Mouse (Mus musculus) myocyte (in vitro differentiated cells): ENCODE data around the gene Slc12a7.

Experiments
- CEBPB ChIP-seq: IDR thresholded peaks from 2 replicates; pipeline ENCODE4 v1.6.1; 2011; ENCODE audit warnings: mild to moderate bottlenecking, moderate library complexity; ENCODE audit not compliant: poor library complexity, insufficient read depth, severe bottlenecking
- E2F4 ChIP-seq: IDR thresholded peaks from one replicate; pipeline ENCODE4 v1.6.1; 2011; ENCODE audit warnings: mild to moderate bottlenecking, control low read depth, moderate library complexity; ENCODE audit not compliant: insufficient read depth
- MYOD1 ChIP-seq, 3 experiments: IDR thresholded peaks; one replicate each; pipeline ENCODE4 v1.6.1; 2011; ENCODE audit warnings: control low read depth in 2 of 3, low read depth in 2 of 3, mild to moderate bottlenecking in 2 of 3, moderate library complexity in 1 of 3; ENCODE audit not compliant: insufficient read length in 2 of 3, control insufficient read depth in 1 of 3
- MYOG ChIP-seq, 3 experiments: IDR thresholded peaks; one replicate each; pipeline ENCODE4 v1.6.1; 2011; ENCODE audit warnings: control low read depth in 2 of 3, low read depth in 2 of 3, mild to moderate bottlenecking in 2 of 3; ENCODE audit not compliant: insufficient read length in 2 of 3, control insufficient read depth in 1 of 3, insufficient read depth in 1 of 3
- POLR2A ChIP-seq: IDR thresholded peaks from one replicate; pipeline ENCODE4 v1.6.1; 2011; ENCODE audit warnings: low read depth, mild to moderate bottlenecking, control low read depth, moderate library complexity; ENCODE audit not compliant: insufficient read length
- POLR2AphosphoS2 ChIP-seq: IDR thresholded peaks from one replicate; pipeline ENCODE4 v1.6.1; 2011; ENCODE audit warnings: low read depth, control low read depth; ENCODE audit not compliant: insufficient read length
- REST ChIP-seq: IDR thresholded peaks from one replicate; pipeline ENCODE4 v1.6.1; 2011; ENCODE audit warnings: mild to moderate bottlenecking, control low read depth, moderate library complexity; ENCODE audit not compliant: insufficient read depth, insufficient read length
- SRF ChIP-seq: IDR thresholded peaks from one replicate; pipeline ENCODE4 v1.6.1; 2011; ENCODE audit warnings: low read depth; ENCODE audit not compliant: control insufficient read depth, insufficient read length
- TCF12 ChIP-seq: IDR thresholded peaks from one replicate; pipeline ENCODE4 v1.6.1; 2011; ENCODE audit warnings: mild to moderate bottlenecking, control low read depth; ENCODE audit not compliant: poor library complexity, insufficient read depth, severe bottlenecking
- TCF3 ChIP-seq: IDR thresholded peaks from one replicate; pipeline ENCODE4 v1.6.1; 2011; ENCODE audit warnings: low read depth, control low read depth; ENCODE audit not compliant: insufficient read length
- USF1 ChIP-seq: IDR thresholded peaks from one replicate; pipeline ENCODE4 v1.6.1; 2011; ENCODE audit warnings: low read depth, mild to moderate bottlenecking, control low read depth, moderate library complexity

- TF ChIP-seq POLR2A, result no peak
- TF ChIP-seq POLR2AphosphoS2, result no peak
- no peak for TF ChIP-seq E2F4
- no peak for TF ChIP-seq MYOD1 (IDR thresholded peaks at IDR 0.05; ENCODE audit: control insufficient read depth in 1 of 3, insufficient read length in 2 of 3, low read depth in 2 of 3)
- TF ChIP-seq USF1, result no peak
- TF ChIP-seq CEBPB, result no peak
- no peak for TF ChIP-seq MYOG (IDR thresholded peaks at IDR 0.05; ENCODE audit: control insufficient read depth in 1 of 3, insufficient read depth in 1 of 3, insufficient read length in 2 of 3, low read depth in 2 of 3)
- TF ChIP-seq TCF12, result no peak
- TF ChIP-seq TCF3, result no peak
- TF ChIP-seq SRF, result no peak
- TF ChIP-seq REST, result no peak
Observed at GRCm38 (mm10) chr13:73735270-73735669, 2.4 kb downstream of the Slc12a7 start.
